Mouse (Mus musculus) gastrocnemius, postnatal 10 days (tissue): ENCODE measurements around the gene Vmn2r112. TPM values are rescaled to one million over a fixed set of nuclear protein-coding genes. Genes with fewer than 3 reads are reported as not detected.
"Not testable (repeated sequence)": the region's sequence is repeated elsewhere in the genome, so short reads cannot be mapped to it uniquely, and the experiment has no call there.

Source experiments
- DNase-seq: peaks from one replicate; pipeline ENCODE4 v3.0.0; 2021; ENCODE audit warnings: mixed read lengths
- long read RNA-seq, 2 experiments: library from polyadenylated mRNA; stranded (forward); transcript quantifications; one replicate each; pipeline ENCODE4 v2.0.0; 2021
- total RNA-seq, 2 experiments: library from RNA; stranded (reverse); gene quantifications; 2 replicates each; pipeline ENCODE4 v1.2.3; 2021

The Vmn2r112 gene
- not detected for total RNA-seq
- long read RNA-seq, experiment 1: 0 reads
- long read RNA-seq, experiment 2: 0 reads

- not testable (repeated sequence) for DNase-seq
Observed at GRCm38 (mm10) chr17:22600651-22601050, at the start of gene Vmn2r112. TSS of gene Vmn2r112 (plus strand) at chr17:22600951.

- not testable (repeated sequence) for DNase-seq
Observed at GRCm38 (mm10) chr17:22573382-22573781, 27.4 kb upstream of the Vmn2r112 start, which contains the start of gene Vmn2r111. TSS of gene Vmn2r111 (minus strand) at chr17:22573482.

DNA sequence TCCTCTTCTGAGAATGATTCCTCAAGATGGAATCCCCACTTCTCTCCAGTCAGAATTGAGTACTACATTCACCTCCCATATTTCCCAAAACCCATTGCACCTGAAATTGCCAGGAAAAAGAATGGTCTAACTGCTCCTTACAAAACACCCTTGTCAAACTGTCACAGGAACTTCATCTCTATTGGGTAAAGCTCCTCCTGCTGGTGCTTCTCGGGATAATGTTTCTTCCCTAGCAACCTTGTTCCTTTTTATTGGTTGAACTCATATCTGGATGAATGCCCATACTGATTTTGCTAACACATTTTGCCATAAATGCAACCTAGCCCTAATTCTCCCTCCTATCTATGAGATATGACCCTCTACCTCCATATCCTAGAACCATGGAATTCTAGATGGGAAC, 29.9 kb downstream of the Vmn2r112 start:
- DNase-seq: no peak

Other genes starting within 250 kb of the Vmn2r112 start
- 1 to 10 TPM; 4.1 to 5.0 TPM for gene Zfp944, start 239.6 kb upstream of the Vmn2r112 start, total RNA-seq
- gene Zfp758, start 239.5 kb upstream of the Vmn2r112 start, total RNA-seq: 1 to 10 TPM; 6.8 TPM
- gene Zfp946, start 176.7 kb upstream of the Vmn2r112 start, total RNA-seq: 1 to 10 TPM; 3.6 to 4.1 TPM
- gene Vmn2r111, start 27.5 kb upstream of the Vmn2r112 start, total RNA-seq: not detected